Mouse (Mus musculus) kidney, adult 2 months (tissue): ENCODE data around the gene Chpf2. TPM values are rescaled to one million over a fixed set of nuclear protein-coding genes. Genes with fewer than 3 reads are reported as not detected.

Source experiments
- DNase-seq: peaks from one replicate; pipeline ENCODE4 v3.0.0; 2021
- H3K27ac ChIP-seq: fragments of 200-500 bp; 2 replicates; pipeline ENCODE4 v1.5.1; 2012; ENCODE audit warnings: low read depth, low read length, control low read depth, inconsistent platforms; ENCODE audit not compliant: insufficient read depth
- H3K27me3 ChIP-seq: fragments of 200-500 bp; replicated peaks from 2 replicates; pipeline ENCODE4 v1.6.1; 2012; ENCODE audit warnings: mild to moderate bottlenecking, moderate library complexity, low read length, inconsistent platforms; ENCODE audit not compliant: control insufficient read depth, insufficient read depth
- H3K36me3 ChIP-seq: fragments of 200-500 bp; 2 replicates; pipeline ENCODE4 v1.6.1; 2012; ENCODE audit warnings: mild to moderate bottlenecking, moderate library complexity, low read length, inconsistent platforms; ENCODE audit not compliant: control insufficient read depth, insufficient read depth
- H3K4me1 ChIP-seq: fragments of 200-500 bp; 2 replicates; pipeline ENCODE4 v1.6.1; 2011; ENCODE audit warnings: low read length; ENCODE audit not compliant: control insufficient read depth, insufficient read depth
- H3K4me3 ChIP-seq: fragments of 200-500 bp; 2 replicates; pipeline ENCODE4 v1.5.1; 2011; ENCODE audit warnings: mild to moderate bottlenecking, low read depth, low read length, control low read depth; ENCODE audit not compliant: insufficient read depth
- CTCF ChIP-seq: fragments of 200-500 bp; conservative IDR thresholded peaks from 2 replicates; pipeline ENCODE4 v1.5.1; 2011; ENCODE audit warnings: low read depth, mild to moderate bottlenecking, control low read depth, low read length, moderate library complexity, mixed read lengths; ENCODE audit not compliant: insufficient read depth, insufficient read length
- POLR2A ChIP-seq: fragments of 200-500 bp; IDR thresholded peaks from one replicate; pipeline ENCODE4 v1.6.1; 2011; ENCODE audit warnings: low read depth, low read length, control low read depth
- WGBS: fragments of 180-500 bp; shearing (Covaris S2); methylation state at CpG from one replicate; pipeline ENCODE4 v1.1.7; 2018; 5-methylcytosine and 5-hydroxymethylcytosine counted together
- polyA plus RNA-seq: library from polyadenylated mRNA; depleted of rRNA; stranded (reverse); fragments of >200 nt; gene quantifications from 2 replicates; pipeline ENCODE4 v1.2.3, GENCODE M21; 2012

Gene Chpf2
- polyA plus RNA-seq, 1 experiment, result 20.2 TPM

GRCm38 (mm10) chr5:24596519-24597171, 10.1 kb downstream of the Chpf2 start:
- Histone ChIP-seq H3K4me1 (peaks cover 7% of the 10 kb centered on the region; the same call in 1 of the 2 replicates), H3K36me3 (no peaks in the 10 kb centered on the region), H3K4me3 (no peak overlapping the region), H3K27me3 (no peaks in the 10 kb centered on the region), H3K27ac (no peak overlapping the region)
- TF ChIP-seq POLR2A (no peak), CTCF (no peak)
- 31% methylated on average over 11 of the region's 11 CpGs for WGBS
- DNase-seq, result peak; percentile 45

GRCm38 (mm10) chr5:24597221-24597728, 10.7 kb downstream of the Chpf2 start:
- Histone ChIP-seq H3K36me3 (no peaks in the 10 kb centered on the region), H3K4me3 (no peak overlapping the region), H3K27ac (no peak overlapping the region), H3K4me1 (peaks cover 7% of the 10 kb centered on the region; the same call in 1 of the 2 replicates), H3K27me3 (no peaks in the 10 kb centered on the region)
- DNase-seq, result peak; percentile 87
- WGBS, result 44% methylated on average over 2 of the region's 2 CpGs
- no peak for TF ChIP-seq POLR2A
- TF ChIP-seq CTCF, result peak; percentile 51

- no peak overlapping the region for H3K27ac ChIP-seq
- no peak for TF ChIP-seq POLR2A
- TF ChIP-seq CTCF, result no peak
- H3K4me3 ChIP-seq, result peak overlapping the region; percentile 30; the same call in 1 of the 2 replicates
- 20% methylated on average over 15 of the region's 15 CpGs for WGBS
- DNase-seq, result no peak
- peaks cover 7% of the 10 kb centered on the region; the same call in 1 of the 2 replicates for H3K4me1 ChIP-seq
- no peaks in the 10 kb centered on the region for H3K36me3 ChIP-seq
- no peaks in the 10 kb centered on the region for H3K27me3 ChIP-seq
These were observed 11.5 kb downstream of the Chpf2 start for GRCm38 (mm10) chr5:24597901-24598569.

- Histone ChIP-seq H3K36me3 (no peaks in the 10 kb centered on the region), H3K27me3 (no peaks in the 10 kb centered on the region), H3K4me1 (peaks cover 12% of the 10 kb centered on the region), H3K27ac (no peak overlapping the region), H3K4me3 (peak overlapping the region; percentile 30; the same call in 1 of the 2 replicates)
- 0 out of 2 replicates have a peak, but pooled peaks have one; percentile 18 for TF ChIP-seq CTCF
- TF ChIP-seq POLR2A, result no peak
- DNase-seq, result peak; percentile 54
- WGBS, result 2% methylated on average over 41 of the region's 41 CpGs
These were observed 12.0 kb downstream of the Chpf2 start for GRCm38 (mm10) chr5:24598570-24599006.

GRCm38 (mm10) chr5:24599137-24599536, 12.6 kb downstream of the Chpf2 start:
- Histone ChIP-seq H3K27ac (no peak overlapping the region), H3K4me1 (peaks cover 17% of the 10 kb centered on the region), H3K27me3 (no peaks in the 10 kb centered on the region), H3K36me3 (no peaks in the 10 kb centered on the region), H3K4me3 (no peak overlapping the region)
- no peak for DNase-seq
- TF ChIP-seq POLR2A (no peak), CTCF (no peak)
- WGBS, result 45% methylated on average over 8 of the region's 8 CpGs

GRCm38 (mm10) chr5:24600236-24600635, 13.7 kb downstream of the Chpf2 start:
- H3K4me3 ChIP-seq, result no peak overlapping the region
- DNase-seq, result no peak
- peaks cover 17% of the 10 kb centered on the region for H3K4me1 ChIP-seq
- no peaks in the 10 kb centered on the region for H3K36me3 ChIP-seq
- H3K27ac ChIP-seq, result no peak overlapping the region
- H3K27me3 ChIP-seq, result no peaks in the 10 kb centered on the region
- WGBS, result 93% methylated on average over 2 of the region's 2 CpGs
- no peak for TF ChIP-seq POLR2A
- TF ChIP-seq CTCF, result no peak
